Mouse (Mus musculus): Measurements from ENCODE around the gene Cd38. TPM values are rescaled to one million over a fixed set of nuclear protein-coding genes. Genes with fewer than 3 reads are reported as not detected.

Cd38 gene
- 8.6 and 10.7 TPM in 2 replicates for polyA plus RNA-seq (2016; fragmentation: Nextera tagmentation; extraction: Ambion mirVana)

DNA sequence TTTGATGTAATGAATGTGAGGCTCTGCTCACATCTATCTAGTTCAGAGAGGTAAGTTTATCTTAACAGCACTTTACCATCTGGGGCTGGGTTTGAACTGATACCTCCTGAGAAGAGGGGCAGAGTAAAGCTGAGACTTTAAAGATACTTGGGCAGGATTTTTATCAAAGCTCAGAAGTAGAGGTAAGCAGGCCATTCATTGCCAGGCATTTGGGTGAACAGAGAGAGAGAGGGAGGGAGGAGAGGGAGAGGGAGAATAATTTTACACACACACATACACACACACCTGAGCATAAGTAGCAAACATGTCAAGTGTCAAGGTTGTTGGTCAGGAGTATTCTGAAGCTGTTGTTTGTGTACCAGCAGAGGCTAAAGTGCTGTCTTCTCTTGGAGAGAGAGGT, at the start of gene Cd38:
Cd38 (plus strand) TSS at position 301 of the 400 bp plus-strand sequence.
- Histone ChIP-seq H3K27ac (peak within 1 kb of the TSS; percentile 87), H3K4me1 (peaks cover 25% of the 10 kb centered on the region)

DNA sequence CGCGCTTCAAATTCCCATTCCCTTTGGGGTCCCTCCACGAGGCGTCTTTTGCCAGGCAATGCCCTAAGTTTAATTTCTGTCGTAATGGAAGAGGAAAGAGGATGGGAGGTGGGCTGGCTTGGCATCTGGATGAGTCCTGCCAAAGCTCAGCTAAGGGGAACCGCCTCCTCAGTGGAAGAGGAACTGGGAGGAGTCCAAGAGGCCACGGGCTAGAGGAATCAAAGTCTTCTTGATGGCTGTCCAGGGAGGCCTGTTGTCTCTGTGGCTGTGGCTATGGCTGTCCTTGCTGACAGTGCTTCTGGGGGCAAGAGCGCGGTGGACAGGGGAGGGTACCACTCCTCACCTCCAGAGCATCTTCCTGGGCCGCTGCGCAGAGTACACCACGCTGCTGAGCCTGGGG, 49.7 kb upstream of the Cd38 start, which contains the start of gene Bst1:
Bst1 (plus strand) TSS at position 191 of the 400 bp plus-strand sequence.
- WGBS: 43% methylated on average over 12 of the region's 12 CpGs
- no peaks in the 10 kb centered on the region for H3K9me3 ChIP-seq (replicated peaks)
- H3K4me3 ChIP-seq: no peak within 1 kb of the TSS
- no peak for DNase-seq (ENCODE audit: low spot score)
- 0 out of 2 replicates have a peak within 1 kb of the TSS, but pooled peaks have one; percentile 2 for H3K27ac ChIP-seq
- H3K36me3 ChIP-seq: no peaks in the 10 kb centered on the region
- H3K27me3 ChIP-seq (ENCODE audit: low read depth, poor library complexity, severe bottlenecking): no peaks in the 10 kb centered on the region
- peaks cover 14% of the 10 kb centered on the region for H3K4me1 ChIP-seq

More for the DNA sequence above, at the start of gene Cd38:
- Histone ChIP-seq H3K9me3 (replicated peaks) (no peaks in the 10 kb centered on the region), H3K36me3 (no peaks in the 10 kb centered on the region), H3K4me3 (peak within 1 kb of the TSS; percentile 58), H3K27me3 (ENCODE audit: low read depth, poor library complexity, severe bottlenecking) (0 out of 2 replicates have a peak, but pooled peaks cover 7% of the 10 kb centered on the region)
- no peak for DNase-seq (ENCODE audit: low spot score)

DNA sequence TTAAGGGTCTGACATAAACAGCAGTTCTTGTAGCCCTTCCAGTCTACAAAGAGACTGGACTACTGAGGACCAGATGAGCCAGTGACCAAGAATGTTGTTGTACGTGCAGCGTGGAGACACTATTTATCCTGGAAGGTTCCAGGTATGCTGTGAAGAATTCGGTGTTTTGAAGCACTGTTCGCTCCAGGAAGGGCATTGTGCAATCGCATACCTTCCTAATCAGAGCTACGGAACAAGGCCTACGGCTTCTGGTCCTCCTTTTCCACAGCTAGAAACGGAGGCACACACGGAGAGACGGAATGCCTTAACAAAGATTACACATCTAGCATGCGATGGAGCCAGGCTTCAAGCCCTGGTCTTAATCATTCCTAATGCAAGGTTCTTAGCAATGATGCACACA, 47.6 kb upstream of the Cd38 start:
- DNase-seq (ENCODE audit: low spot score): no peak
- Histone ChIP-seq H3K4me3 (no peak overlapping the region), H3K27me3 (ENCODE audit: low read depth, poor library complexity, severe bottlenecking) (no peaks in the 10 kb centered on the region), H3K27ac (no peak overlapping the region), H3K9me3 (replicated peaks) (no peaks in the 10 kb centered on the region), H3K36me3 (no peaks in the 10 kb centered on the region), H3K4me1 (peaks cover 14% of the 10 kb centered on the region)
- 93% methylated on average over 11 of the region's 11 CpGs for WGBS

DNA sequence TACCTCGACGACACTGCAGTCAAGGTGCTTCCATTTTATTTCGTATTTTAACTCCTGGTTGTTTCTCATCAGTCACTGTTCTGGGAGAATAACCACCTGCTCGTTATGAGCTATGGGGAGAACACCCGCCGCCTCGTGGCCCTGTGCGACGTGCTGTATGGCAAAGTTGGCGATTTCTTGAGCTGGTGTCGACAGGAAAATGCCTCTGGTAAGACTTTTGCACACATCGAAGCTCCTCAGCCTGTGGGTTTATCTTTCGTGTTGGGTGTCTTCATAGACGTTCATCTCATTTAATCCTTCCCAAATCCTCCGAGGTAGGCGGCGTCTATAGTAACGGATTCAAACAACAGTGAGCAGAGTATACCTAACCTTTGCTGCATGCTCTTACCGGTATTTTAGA, 46.8 kb upstream of the Cd38 start, which contains the start of gene Fbxl5:
Fbxl5 (minus strand) TSS at position 101 of the 400 bp plus-strand sequence.
- H3K4me3 ChIP-seq: no peak within 1 kb of the TSS
- no peak within 1 kb of the TSS for H3K27ac ChIP-seq
- no peak for DNase-seq (ENCODE audit: low spot score)
- no peaks in the 10 kb centered on the region for H3K36me3 ChIP-seq
- H3K4me1 ChIP-seq: peaks cover 14% of the 10 kb centered on the region
- no peaks in the 10 kb centered on the region for H3K9me3 ChIP-seq (replicated peaks)
- 78% methylated on average over 19 of the region's 19 CpGs for WGBS
- no peaks in the 10 kb centered on the region for H3K27me3 ChIP-seq (ENCODE audit: low read depth, poor library complexity, severe bottlenecking)

DNA sequence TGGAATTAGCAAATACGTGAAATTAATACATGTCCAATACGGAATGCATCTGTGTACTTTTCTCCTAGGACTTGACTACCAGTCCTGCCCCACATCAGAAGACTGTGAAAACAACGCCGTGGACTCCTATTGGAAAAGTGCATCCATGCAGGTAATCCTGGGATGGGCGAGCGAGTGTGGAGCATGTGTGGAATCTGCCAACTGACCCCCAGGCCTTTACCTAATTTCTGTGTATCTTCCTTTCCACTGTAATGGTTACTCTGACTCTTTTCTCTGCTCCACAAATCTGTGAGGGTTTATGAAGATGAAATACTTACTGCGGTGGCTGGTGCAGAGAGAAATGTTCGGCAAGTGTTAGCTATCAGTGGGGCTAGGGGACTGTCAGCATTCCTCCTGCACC, 46.2 kb upstream of the Cd38 start:
- 94% methylated on average over 8 of the region's 8 CpGs for WGBS
- Histone ChIP-seq H3K36me3 (no peaks in the 10 kb centered on the region), H3K4me1 (peaks cover 14% of the 10 kb centered on the region), H3K4me3 (no peak overlapping the region), H3K27me3 (ENCODE audit: low read depth, poor library complexity, severe bottlenecking) (no peaks in the 10 kb centered on the region), H3K27ac (no peak overlapping the region), H3K9me3 (replicated peaks) (no peaks in the 10 kb centered on the region)
- DNase-seq (ENCODE audit: low spot score): no peak

DNA sequence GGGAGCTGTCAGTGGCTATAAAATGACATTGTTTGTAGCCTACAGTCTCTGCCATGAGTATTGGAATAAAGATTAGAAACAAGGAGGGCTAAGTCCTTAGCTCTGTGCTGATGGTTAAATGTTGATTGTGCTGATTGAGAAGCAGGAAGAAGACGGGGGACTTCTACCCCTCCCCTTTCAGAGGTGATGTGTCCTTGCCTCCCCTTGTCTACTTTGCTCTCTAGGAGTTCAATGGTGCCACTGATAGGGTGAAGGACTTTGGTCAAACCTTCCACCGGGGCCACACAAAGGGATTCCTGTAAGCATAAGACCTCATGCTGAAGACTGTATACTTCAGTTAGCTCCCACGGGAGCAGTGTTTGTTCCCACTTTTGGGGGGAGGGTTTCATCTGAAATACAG, 45.5 kb upstream of the Cd38 start:
- WGBS: 81% methylated on average over 3 of the region's 3 CpGs
- no peak for DNase-seq (ENCODE audit: low spot score)
- Histone ChIP-seq H3K4me1 (peaks cover 14% of the 10 kb centered on the region), H3K27me3 (ENCODE audit: low read depth, poor library complexity, severe bottlenecking) (no peaks in the 10 kb centered on the region), H3K36me3 (no peaks in the 10 kb centered on the region), H3K4me3 (no peak overlapping the region), H3K27ac (no peak overlapping the region), H3K9me3 (replicated peaks) (no peaks in the 10 kb centered on the region)

DNA sequence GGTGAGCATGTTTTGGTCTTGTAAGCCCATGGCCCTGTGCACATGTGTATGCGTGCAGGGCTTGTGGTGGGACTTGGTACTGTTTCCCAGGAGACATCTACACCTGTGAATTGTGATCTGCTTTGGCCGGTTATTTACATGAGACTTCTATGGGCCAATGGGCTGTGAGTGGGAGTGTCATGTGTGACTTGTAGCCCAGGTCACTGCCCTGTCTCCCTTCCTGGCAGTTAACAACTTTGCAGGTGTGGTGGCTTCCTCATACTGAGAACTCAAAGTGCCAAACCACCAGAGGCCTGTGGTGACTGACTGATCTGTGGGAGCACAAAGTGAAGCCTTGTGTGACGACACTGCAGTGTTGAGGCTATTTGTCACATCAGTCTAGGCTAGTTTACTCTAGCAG, 43.8 kb upstream of the Cd38 start:
- Histone ChIP-seq H3K27me3 (ENCODE audit: low read depth, poor library complexity, severe bottlenecking) (no peaks in the 10 kb centered on the region), H3K9me3 (replicated peaks) (no peaks in the 10 kb centered on the region), H3K4me1 (peaks cover 3% of the 10 kb centered on the region; the same call in 1 of the 2 replicates), H3K27ac (no peak overlapping the region), H3K4me3 (no peak overlapping the region), H3K36me3 (no peaks in the 10 kb centered on the region)
- WGBS: 85% methylated on average over 3 of the region's 3 CpGs
- no peak for DNase-seq (ENCODE audit: low spot score)

DNA sequence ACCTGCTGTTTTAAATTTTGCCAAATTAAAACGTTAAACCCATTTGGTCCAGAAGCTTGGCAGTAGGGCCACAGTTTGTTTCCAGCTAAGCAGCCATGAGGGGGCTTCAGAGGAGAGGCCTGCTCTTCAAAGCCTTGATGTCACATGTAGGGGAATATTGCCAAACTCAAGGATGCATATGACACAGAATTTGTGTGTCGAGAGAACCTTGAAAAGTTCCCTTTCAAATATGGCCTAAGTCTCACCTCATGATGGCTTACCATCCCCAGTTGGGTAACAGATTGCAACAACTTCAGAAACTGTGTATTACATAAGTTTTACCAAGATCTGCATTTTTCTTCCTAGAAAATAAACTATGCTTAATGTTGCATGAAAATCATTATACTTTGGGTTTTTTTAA, 41.5 kb upstream of the Cd38 start:
- Histone ChIP-seq H3K4me3 (no peak overlapping the region), H3K9me3 (replicated peaks) (no peaks in the 10 kb centered on the region), H3K27ac (no peak overlapping the region), H3K27me3 (ENCODE audit: low read depth, poor library complexity, severe bottlenecking) (no peaks in the 10 kb centered on the region), H3K36me3 (no peaks in the 10 kb centered on the region), H3K4me1 (no peaks in the 10 kb centered on the region)
- WGBS: 88% methylated on average over 2 of the region's 2 CpGs
- DNase-seq (ENCODE audit: low spot score): no peak

DNA sequence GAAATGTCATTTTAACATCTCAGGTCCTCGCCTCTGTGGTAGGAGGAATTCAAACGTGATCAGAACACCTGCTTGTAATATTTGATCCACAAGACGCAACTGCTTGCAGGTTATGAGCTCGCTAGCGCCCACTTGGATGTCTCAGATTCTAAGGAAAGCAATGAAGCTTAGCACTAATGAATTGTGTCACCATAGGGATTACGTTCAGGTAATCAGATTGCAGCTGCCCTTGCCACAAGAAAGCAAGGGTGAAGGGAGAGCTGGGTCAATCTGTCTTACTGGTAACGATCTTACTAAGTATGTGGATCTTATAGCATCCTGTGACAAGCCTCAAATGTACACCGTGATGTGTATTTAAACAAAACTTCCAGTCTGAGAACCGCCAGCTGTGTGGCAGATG, 41.0 kb upstream of the Cd38 start:
- Histone ChIP-seq H3K9me3 (replicated peaks) (no peaks in the 10 kb centered on the region), H3K4me3 (no peak overlapping the region), H3K27ac (no peak overlapping the region), H3K36me3 (no peaks in the 10 kb centered on the region), H3K4me1 (no peaks in the 10 kb centered on the region), H3K27me3 (ENCODE audit: low read depth, poor library complexity, severe bottlenecking) (no peaks in the 10 kb centered on the region)
- no peak for DNase-seq (ENCODE audit: low spot score)
- 82% methylated on average over 9 of the region's 9 CpGs for WGBS

DNA sequence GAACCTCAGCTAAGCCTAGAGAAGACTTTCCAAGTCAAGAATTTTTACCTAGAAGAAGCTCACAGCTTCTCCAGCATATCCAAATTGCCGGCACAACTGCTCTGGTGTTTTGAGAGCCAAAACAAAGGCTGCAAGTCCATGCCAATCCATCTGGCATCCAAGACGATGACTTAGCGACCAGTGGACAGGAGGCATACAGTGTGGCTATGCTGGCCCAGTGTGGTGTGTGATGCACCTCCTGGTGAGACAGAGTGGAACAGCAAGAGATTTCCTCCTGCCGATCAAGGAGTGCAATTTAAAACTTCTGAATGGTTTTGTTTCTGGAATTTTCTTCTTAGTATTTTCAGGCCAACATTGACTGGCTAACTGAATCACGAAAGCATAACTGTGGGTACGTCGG, 31.8 kb upstream of the Cd38 start:
- Histone ChIP-seq H3K27me3 (ENCODE audit: low read depth, poor library complexity, severe bottlenecking) (no peaks in the 10 kb centered on the region), H3K4me1 (no peaks in the 10 kb centered on the region)
- WGBS: 97% methylated on average over 7 of the region's 7 CpGs

DNA sequence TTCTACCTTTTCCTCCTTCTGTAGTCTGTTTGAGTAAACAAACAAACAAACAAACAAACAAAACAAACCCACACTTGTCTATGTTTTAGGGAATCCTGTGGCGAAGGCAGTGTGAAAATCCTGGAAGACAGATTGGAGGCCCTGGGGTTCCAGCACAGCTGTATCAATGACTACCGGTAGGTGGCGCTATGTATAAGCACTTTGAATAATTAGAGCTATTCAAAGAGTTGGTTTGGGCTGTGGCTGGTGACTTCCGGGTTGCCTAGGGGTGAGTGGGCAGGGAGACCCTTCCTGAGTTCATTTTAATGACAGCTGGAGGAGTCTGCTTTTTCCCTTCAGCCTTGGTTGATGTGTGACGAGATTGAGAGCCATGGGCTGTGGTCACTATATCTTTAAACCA, 31.0 kb upstream of the Cd38 start:
- WGBS: 65% methylated on average over 5 of the region's 5 CpGs
- H3K36me3 ChIP-seq: no peaks in the 10 kb centered on the region
- no peak overlapping the region for H3K4me3 ChIP-seq
- no peaks in the 10 kb centered on the region for H3K9me3 ChIP-seq (replicated peaks)
- no peak overlapping the region for H3K27ac ChIP-seq
- peak; percentile 42 for DNase-seq (ENCODE audit: low spot score)
- no peaks in the 10 kb centered on the region for H3K4me1 ChIP-seq
- H3K27me3 ChIP-seq (ENCODE audit: low read depth, poor library complexity, severe bottlenecking): no peaks in the 10 kb centered on the region

More for the DNA sequence above, 31.8 kb upstream of the Cd38 start:
- no peak overlapping the region for H3K4me3 ChIP-seq
- no peaks in the 10 kb centered on the region for H3K9me3 ChIP-seq (replicated peaks)
- H3K36me3 ChIP-seq: no peaks in the 10 kb centered on the region
- no peak for DNase-seq (ENCODE audit: low spot score)
- no peak overlapping the region for H3K27ac ChIP-seq

DNA sequence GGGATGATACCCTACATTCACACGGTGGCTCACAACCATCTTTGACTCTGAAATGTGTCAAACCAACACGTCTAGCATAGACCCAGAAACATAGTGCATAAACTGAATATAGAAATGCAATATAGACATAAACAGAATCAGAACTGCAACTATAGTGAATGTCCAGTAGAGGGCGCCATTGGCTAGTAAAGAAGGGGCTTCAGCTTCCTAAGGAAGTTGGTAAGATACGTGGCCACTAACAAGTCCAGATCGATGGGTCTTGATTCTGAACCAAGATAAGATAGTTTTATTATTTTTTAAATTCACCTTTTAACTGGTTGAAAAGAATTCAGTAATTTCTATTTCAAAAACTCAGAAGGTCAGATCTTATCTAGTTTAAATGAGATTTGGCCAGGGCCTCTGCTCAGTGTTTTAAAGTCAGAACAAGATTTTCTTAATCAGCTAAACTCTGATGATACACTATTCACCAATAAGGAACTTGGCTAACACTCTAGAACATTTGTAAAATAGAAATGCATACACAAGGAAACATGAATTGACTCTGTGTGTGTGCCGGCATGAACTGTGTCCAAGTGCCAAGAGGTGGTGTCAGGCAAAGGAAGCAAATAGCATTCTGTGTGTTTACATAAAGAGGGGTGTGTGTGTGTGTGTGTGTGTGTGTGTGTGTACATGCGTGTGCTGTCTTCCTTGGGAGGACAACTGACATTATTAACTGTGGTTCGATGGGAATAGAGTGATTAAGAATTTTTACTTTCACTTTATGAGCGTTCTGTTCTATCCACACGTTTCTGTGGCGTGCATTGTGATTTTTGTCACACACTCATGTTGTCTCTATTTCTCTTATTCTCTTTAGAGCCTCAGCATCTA, 27.0 kb upstream of the Cd38 start:
- H3K4me3 ChIP-seq: no peak overlapping the region
- no peak overlapping the region for H3K27ac ChIP-seq
- H3K27me3 ChIP-seq (ENCODE audit: low read depth, poor library complexity, severe bottlenecking): no peaks in the 10 kb centered on the region
- peak; percentile 61 for DNase-seq (ENCODE audit: low spot score)
- H3K4me1 ChIP-seq: peaks cover 7% of the 10 kb centered on the region; the same call in 1 of the 2 replicates
- H3K36me3 ChIP-seq: no peaks in the 10 kb centered on the region
- 53% methylated on average over 11 of the region's 11 CpGs for WGBS
- H3K9me3 ChIP-seq (replicated peaks): 0 out of 2 replicates have a peak, but pooled peaks cover 1% of the 10 kb centered on the region

DNA sequence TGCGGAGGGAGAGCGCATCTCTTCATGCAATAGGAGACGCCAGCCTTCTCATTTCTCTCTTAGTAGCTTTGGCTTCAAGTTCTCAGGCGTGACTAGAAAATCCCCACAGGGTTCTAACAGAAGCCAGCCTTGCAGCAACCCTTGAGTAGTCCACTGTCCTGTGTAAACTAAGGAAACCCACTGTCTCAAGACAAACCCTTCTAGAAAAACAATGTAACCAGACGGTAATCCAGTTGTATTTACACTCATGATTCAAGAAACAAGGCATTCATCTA, 26.4 kb upstream of the Cd38 start:
- no peak overlapping the region for H3K27ac ChIP-seq
- no peak for DNase-seq (ENCODE audit: low spot score)
- 0 out of 2 replicates have a peak, but pooled peaks cover 1% of the 10 kb centered on the region for H3K9me3 ChIP-seq (replicated peaks)
- H3K4me1 ChIP-seq: peaks cover 8% of the 10 kb centered on the region; the same call in 1 of the 2 replicates
- no peak overlapping the region for H3K4me3 ChIP-seq
- 92% methylated on average over 5 of the region's 5 CpGs for WGBS
- no peaks in the 10 kb centered on the region for H3K36me3 ChIP-seq
- no peaks in the 10 kb centered on the region for H3K27me3 ChIP-seq (ENCODE audit: low read depth, poor library complexity, severe bottlenecking)

Data from limb, embryonic 10.5 days (tissue).